Mouse (Mus musculus): ENCODE data around the gene Ces1f.

DNA sequence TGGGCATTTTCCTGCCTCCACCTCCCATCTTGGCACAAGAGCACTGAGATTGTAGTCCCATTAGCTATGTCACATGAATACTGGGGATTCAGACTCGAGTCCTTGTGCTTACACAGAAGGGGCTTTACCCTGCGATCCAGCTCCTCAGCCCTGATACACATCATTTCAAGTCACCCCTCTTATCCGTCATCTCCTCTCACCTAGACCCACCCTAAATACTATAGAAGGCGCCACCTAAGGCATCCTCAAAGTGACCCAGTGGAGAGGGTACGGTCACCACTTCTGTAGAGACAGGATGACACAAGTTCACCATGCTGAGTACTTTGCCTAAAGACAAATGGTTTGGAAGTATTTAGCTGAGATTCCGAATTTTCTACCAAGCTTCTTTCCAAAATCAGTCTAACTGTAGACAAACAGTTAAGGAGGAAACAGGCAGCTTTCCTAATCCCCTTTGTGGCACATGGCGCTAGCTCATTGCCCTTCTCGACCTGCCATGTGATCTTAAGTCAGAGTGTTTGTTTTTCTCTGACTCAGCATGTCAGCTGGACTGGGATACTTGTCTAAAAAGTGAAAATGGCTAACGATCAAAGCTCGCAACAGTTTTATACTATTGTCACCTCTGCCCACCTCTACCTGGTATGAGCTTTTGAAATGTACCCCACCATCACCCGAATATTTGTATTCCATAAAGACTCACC, 50.7 kb downstream of the Ces1f start:
- TF ChIP-seq CTCF (IDR thresholded peaks at IDR 0.05; ENCODE audit: low read depth) (no peak), EP300 (IDR thresholded peaks at IDR 0.05; ENCODE audit: low read depth) (no peak)
